Mouse (Mus musculus) macrophage (primary cell): ENCODE data around the gene Olfr102. TPM values are rescaled to one million over a fixed set of nuclear protein-coding genes. Genes with fewer than 3 reads are reported as not detected.

Experiments
- H3K27ac ChIP-seq: fragments of 350-480 bp; formaldehyde crosslinking; 2 replicates; pipeline ENCODE4 v1.9.0; 2021
- H3K36me3 ChIP-seq: fragments of 350-480 bp; formaldehyde crosslinking; 2 replicates; pipeline ENCODE4 v1.9.0; 2021; ENCODE audit errors: inconsistent target
- H3K4me3 ChIP-seq: fragments of 350-480 bp; formaldehyde crosslinking; 2 replicates; pipeline ENCODE4 v1.9.0; 2021; ENCODE audit errors: inconsistent target
- H3K79me2 ChIP-seq: fragments of 350-480 bp; formaldehyde crosslinking; 2 replicates; pipeline ENCODE4 v1.9.0; 2021; ENCODE audit errors: inconsistent target
- WGBS: methylation state at CpG from one replicate; pipeline ENCODE4 v1.1.7; 2026; ENCODE audit warnings: inconsistent platforms; ENCODE audit not compliant: missing documents; 5-methylcytosine and 5-hydroxymethylcytosine counted together
- polyA plus RNA-seq: library from polyadenylated mRNA; stranded (reverse); fragments of 250-400 nt; gene quantifications from 3 replicates; pipeline ENCODE4 v1.2.4, GENCODE M21; 2018; ENCODE audit warnings: inconsistent platforms
- total RNA-seq, 78 experiments: library from RNA; depleted of rRNA; stranded (reverse); fragments of 250-400 nt; gene quantifications; 1 replicate in 9 of 78; 2 replicates in 24 of 78; 3 replicates in 43 of 78; 4 replicates in 2 of 78; pipeline ENCODE4 v1.2.4; 2018; ENCODE audit warnings: inconsistent platforms in 56 of 78

Olfr102 gene
- total RNA-seq (2018; cell fraction: chromatin; rRNA removed), result not detected
- not detected for total RNA-seq (2018; cell fraction: cytosol; rRNA removed)
- not detected for total RNA-seq (2018; cell fraction: nucleus; rRNA removed)
- not detected in 3 replicates for polyA plus RNA-seq

- H3K4me3 ChIP-seq, result no peak within 1 kb of the TSS
- no peaks in the 10 kb centered on the region for H3K79me2 ChIP-seq
- no peak within 1 kb of the TSS for H3K27ac ChIP-seq
- H3K36me3 ChIP-seq, result no peaks in the 10 kb centered on the region
These were observed at the start of gene Olfr102 for GRCm38 (mm10) chr17:37316954-37317353. Gene Olfr102, minus strand, starts transcription at chr17:37317054.

- H3K36me3 ChIP-seq, result no peaks in the 10 kb centered on the region
- H3K4me3 ChIP-seq, result no peak within 1 kb of the TSS
- no peaks in the 10 kb centered on the region for H3K79me2 ChIP-seq
- no peak within 1 kb of the TSS for H3K27ac ChIP-seq
These were observed 42.4 kb upstream of the Olfr102 start, which contains the start of gene Olfr104-ps for GRCm38 (mm10) chr17:37359282-37359681. Gene Olfr104-ps, plus strand, starts transcription at chr17:37359582.

GRCm38 (mm10) chr17:37339598-37339997 is 22.7 kb upstream of the Olfr102 start, which contains the start of gene Olfr103:
Gene Olfr103, minus strand, starts transcription at chr17:37339698.
- Histone ChIP-seq H3K79me2 (no peaks in the 10 kb centered on the region), H3K27ac (no peak within 1 kb of the TSS), H3K36me3 (no peaks in the 10 kb centered on the region), H3K4me3 (no peak within 1 kb of the TSS)
- 89% methylated on average over 2 of the region's 2 CpGs for WGBS

GRCm38 (mm10) chr17:37310146-37310699 is 6.6 kb downstream of the Olfr102 start:
- 62% methylated on average over 2 of the region's 2 CpGs for WGBS
- Histone ChIP-seq H3K27ac (no peak overlapping the region), H3K79me2 (no peaks in the 10 kb centered on the region), H3K4me3 (no peak overlapping the region), H3K36me3 (no peaks in the 10 kb centered on the region)

- WGBS, result 30% methylated on average over 4 of the region's 4 CpGs
- Histone ChIP-seq H3K4me3 (no peak overlapping the region), H3K27ac (no peak overlapping the region), H3K79me2 (no peaks in the 10 kb centered on the region), H3K36me3 (no peaks in the 10 kb centered on the region)
These were observed 8.4 kb downstream of the Olfr102 start for GRCm38 (mm10) chr17:37308483-37308882.

GRCm38 (mm10) chr17:37304213-37304612 is 12.6 kb downstream of the Olfr102 start, which contains the start of gene Olfr101:
Gene Olfr101, minus strand, starts transcription at chr17:37304313.
- 87% methylated on average over 4 of the region's 4 CpGs for WGBS
- Histone ChIP-seq H3K36me3 (no peaks in the 10 kb centered on the region), H3K79me2 (no peaks in the 10 kb centered on the region), H3K27ac (no peak within 1 kb of the TSS), H3K4me3 (no peak within 1 kb of the TSS)

- no peaks in the 10 kb centered on the region for H3K79me2 ChIP-seq
- WGBS, result 100% methylated on average over 1 of the region's 1 CpGs
- no peak within 1 kb of the TSS for H3K4me3 ChIP-seq
These were observed 33.5 kb downstream of the Olfr102 start, which contains the start of gene Olfr99 for GRCm38 (mm10) chr17:37283360-37283759. Gene Olfr99, minus strand, starts transcription at chr17:37283460.

GRCm38 (mm10) chr17:37280331-37280730 is 36.5 kb downstream of the Olfr102 start:
- Histone ChIP-seq H3K27ac (no peak overlapping the region), H3K79me2 (no peaks in the 10 kb centered on the region), H3K4me3 (no peak overlapping the region), H3K36me3 (peaks cover 28% of the 10 kb centered on the region; the same call in 1 of the 2 replicates)
- WGBS, result 100% methylated on average over 1 of the region's 1 CpGs

More at GRCm38 (mm10) chr17:37283360-37283759, 33.5 kb downstream of the Olfr102 start, which contains the start of gene Olfr99:
- Histone ChIP-seq H3K27ac (no peak within 1 kb of the TSS), H3K36me3 (peaks cover 10% of the 10 kb centered on the region; the same call in 1 of the 2 replicates)

- H3K27ac ChIP-seq, result peak overlapping the region; percentile 37
- H3K4me3 ChIP-seq, result no peak overlapping the region
- H3K36me3 ChIP-seq, result peaks cover 47% of the 10 kb centered on the region; the same call in 1 of the 2 replicates
- H3K79me2 ChIP-seq, result peaks cover 30% of the 10 kb centered on the region; the same call in 1 of the 2 replicates
These were observed 40.3 kb downstream of the Olfr102 start for GRCm38 (mm10) chr17:37276573-37276972.

GRCm38 (mm10) chr17:37275626-37276248 is 41.1 kb downstream of the Olfr102 start:
- Histone ChIP-seq H3K27ac (peak overlapping the region; percentile 72), H3K79me2 (peaks cover 38% of the 10 kb centered on the region; the same call in 1 of the 2 replicates), H3K4me3 (no peak overlapping the region), H3K36me3 (peaks cover 47% of the 10 kb centered on the region; the same call in 1 of the 2 replicates)
- WGBS, result 60% methylated on average over 2 of the region's 2 CpGs

- peak overlapping the region; percentile 91 for H3K27ac ChIP-seq
- WGBS, result 4% methylated on average over 8 of the region's 8 CpGs
These were observed 46.2 kb downstream of the Olfr102 start for GRCm38 (mm10) chr17:37270702-37271092.

GRCm38 (mm10) chr17:37270058-37270701 is 46.7 kb downstream of the Olfr102 start, which contains the start of gene H2-M3:
Gene H2-M3, plus strand, starts transcription at chr17:37270220.
- H3K36me3 ChIP-seq, result peaks cover 18% of the 10 kb centered on the region; the same call in 1 of the 2 replicates
- H3K79me2 ChIP-seq, result peaks cover 44% of the 10 kb centered on the region; the same call in 1 of the 2 replicates
- peak within 1 kb of the TSS; percentile 96 for H3K4me3 ChIP-seq
- WGBS, result under 1% methylated on average over 26 of the region's 26 CpGs
- H3K27ac ChIP-seq, result peak within 1 kb of the TSS; percentile 91

More at GRCm38 (mm10) chr17:37270702-37271092, 46.2 kb downstream of the Olfr102 start:
- peaks cover 44% of the 10 kb centered on the region; the same call in 1 of the 2 replicates for H3K79me2 ChIP-seq
- peaks cover 18% of the 10 kb centered on the region; the same call in 1 of the 2 replicates for H3K36me3 ChIP-seq
- H3K4me3 ChIP-seq, result peak overlapping the region; percentile 96

- 90% methylated on average over 1 of the region's 1 CpGs for WGBS
- Histone ChIP-seq H3K79me2 (no peaks in the 10 kb centered on the region), H3K27ac (no peak within 1 kb of the TSS), H3K4me3 (no peak within 1 kb of the TSS), H3K36me3 (no peaks in the 10 kb centered on the region)
These were observed 53.2 kb downstream of the Olfr102 start, which contains the start of gene Olfr98 for GRCm38 (mm10) chr17:37263626-37264025. Gene Olfr98, minus strand, starts transcription at chr17:37263749.
